Mouse (Mus musculus) CD4-positive, CD25-positive, alpha-beta regulatory T cell, adult 9 weeks (primary cell): Measurements from ENCODE around the gene Ndufa7. TPM values are rescaled to one million over a fixed set of nuclear protein-coding genes. Genes with fewer than 3 reads are reported as not detected.

ENCODE experiments used
- polyA plus RNA-seq: library from polyadenylated mRNA; unstranded; fragments of 100-300 nt; shearing (Covaris generic); gene quantifications from one replicate; pipeline ENCODE4 v1.2.1, GENCODE M21; 2017

Gene Ndufa7
- 422 TPM for polyA plus RNA-seq

DNA sequence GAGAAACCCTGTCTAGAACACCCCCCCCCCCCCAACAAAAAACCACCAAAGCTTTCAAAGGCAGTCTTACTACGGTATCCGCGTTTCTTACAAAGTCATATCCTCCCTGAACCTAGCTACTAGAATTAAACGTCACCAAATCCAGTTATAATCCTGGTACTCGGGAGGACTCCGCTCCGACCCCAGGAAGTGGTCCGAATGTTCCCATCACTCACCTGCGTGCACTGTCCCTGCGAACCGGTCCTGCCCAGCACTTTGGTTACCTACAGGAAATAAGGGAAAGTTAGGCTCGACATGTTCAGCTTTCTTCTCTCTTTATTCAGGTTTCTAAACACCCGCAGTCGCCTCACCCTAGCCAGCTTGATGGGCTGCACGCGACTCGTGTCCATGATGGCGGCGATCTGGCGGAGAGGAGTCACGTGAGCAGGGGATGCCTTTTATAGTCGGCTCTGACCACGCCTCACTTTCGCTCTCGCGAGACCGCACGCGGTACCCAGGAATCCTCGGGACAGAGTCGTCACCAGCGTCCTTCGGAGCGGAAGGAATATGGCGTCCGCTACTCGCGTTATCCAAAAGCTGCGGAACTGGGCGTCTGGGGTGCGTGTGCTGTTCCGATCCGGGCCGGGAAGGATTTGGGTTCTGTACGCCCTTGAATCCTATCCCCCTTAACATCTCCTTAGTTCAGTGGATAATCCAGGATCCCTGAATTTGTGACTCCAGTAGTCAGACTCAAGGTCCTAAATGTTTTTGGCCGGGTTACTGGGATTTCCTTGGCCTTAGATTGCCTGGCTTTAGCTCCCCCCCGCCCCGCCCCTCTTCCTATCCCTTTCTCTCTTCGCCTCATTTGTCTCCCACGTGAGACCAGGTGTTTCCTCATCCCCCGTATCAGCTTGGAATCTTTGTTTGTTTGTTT lies at the start of gene Ndufa7, which contains the start of gene Rps28:
TSS of gene Ndufa7 (plus strand) at position 489 of the 913 bp plus-strand sequence.
TSS of gene Rps28 (minus strand) at position 479 of the 913 bp plus-strand sequence.

DNA sequence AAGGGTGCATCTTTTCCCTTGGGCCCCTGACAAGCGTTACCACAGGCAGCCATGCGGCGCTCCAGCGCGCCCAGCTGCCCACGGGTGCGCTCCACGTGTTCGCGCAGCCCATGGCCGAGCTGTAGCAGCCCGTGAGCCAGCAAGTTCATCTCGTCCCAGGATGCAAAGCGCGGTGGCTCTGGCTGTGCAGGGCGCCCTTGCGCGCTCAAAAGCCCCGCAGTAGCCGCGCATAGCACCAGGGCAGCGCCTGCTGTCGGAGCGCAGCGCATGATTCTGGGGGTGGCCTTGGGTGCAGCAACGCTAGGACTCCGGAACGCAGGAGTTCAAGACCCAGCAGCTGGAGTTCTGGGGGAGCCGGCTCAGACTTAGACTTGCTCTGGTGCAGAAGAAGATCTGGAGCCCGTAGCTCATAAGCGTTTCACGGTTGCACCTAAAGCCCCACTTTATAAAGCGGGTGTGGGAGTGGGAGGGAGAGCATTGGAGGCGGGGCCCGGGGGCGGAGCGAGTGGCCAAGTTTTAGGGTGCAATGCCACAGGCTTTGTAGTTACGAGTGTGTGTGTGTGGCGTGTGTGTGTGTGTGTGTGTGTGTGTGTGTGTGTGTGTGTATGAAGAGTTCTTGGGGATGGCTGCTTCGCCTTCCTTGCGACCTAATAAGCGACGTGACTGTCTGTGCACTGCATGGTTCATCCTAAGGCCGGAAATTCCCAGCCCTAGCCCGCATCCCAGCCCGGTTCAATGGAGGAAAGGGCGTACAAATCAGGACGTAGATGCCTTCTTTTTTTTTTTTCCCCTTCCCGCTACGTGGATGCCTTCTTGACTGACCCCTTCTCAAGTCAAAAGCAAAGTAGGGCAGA lies 43.0 kb upstream of the Ndufa7 start, which contains the start of gene Angptl4:
TSS of gene Angptl4 (minus strand) at position 707 of the 854 bp plus-strand sequence.

DNA sequence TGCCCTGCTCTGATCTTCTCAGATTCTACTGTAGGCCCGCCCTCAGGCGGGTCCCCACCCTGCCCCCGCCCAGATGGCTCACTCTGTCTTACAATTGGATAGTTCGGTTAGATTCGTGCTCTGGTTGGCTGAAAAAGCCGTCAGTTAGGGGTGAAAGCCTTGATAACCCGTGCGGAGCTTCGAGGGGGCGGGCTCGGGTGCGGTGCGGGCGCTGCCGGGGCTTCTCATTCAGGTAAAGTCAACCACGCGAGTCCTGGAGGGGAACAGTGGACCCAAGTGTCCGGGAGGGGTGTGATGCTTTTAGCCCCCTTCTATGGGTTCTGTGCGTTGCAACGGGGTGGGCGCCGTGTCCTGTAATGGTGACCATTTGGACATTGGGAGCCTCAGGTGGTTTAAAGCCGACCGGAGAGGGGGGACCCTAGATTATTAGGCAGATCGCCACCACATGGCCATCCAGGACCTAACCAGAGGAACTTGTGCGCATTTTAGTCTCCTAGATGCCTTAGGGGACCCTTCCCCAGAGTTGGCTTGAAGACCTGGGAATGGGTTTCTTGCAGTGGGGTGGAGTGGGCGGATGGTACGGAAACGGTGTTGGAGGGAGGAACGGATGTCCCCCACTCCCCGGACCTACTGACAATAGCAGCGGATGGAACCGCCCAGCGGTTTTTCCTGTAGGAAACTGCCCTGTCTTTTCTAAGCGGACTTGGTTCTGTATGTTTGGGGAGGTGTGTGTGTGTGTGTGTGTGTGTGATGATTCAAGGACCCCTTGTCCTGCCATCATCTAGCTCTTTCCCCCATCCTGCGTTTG lies 13.8 kb upstream of the Ndufa7 start, which contains the start of gene Kank3:
TSS of gene Kank3 (plus strand) at position 186 of the 808 bp plus-strand sequence.

DNA sequence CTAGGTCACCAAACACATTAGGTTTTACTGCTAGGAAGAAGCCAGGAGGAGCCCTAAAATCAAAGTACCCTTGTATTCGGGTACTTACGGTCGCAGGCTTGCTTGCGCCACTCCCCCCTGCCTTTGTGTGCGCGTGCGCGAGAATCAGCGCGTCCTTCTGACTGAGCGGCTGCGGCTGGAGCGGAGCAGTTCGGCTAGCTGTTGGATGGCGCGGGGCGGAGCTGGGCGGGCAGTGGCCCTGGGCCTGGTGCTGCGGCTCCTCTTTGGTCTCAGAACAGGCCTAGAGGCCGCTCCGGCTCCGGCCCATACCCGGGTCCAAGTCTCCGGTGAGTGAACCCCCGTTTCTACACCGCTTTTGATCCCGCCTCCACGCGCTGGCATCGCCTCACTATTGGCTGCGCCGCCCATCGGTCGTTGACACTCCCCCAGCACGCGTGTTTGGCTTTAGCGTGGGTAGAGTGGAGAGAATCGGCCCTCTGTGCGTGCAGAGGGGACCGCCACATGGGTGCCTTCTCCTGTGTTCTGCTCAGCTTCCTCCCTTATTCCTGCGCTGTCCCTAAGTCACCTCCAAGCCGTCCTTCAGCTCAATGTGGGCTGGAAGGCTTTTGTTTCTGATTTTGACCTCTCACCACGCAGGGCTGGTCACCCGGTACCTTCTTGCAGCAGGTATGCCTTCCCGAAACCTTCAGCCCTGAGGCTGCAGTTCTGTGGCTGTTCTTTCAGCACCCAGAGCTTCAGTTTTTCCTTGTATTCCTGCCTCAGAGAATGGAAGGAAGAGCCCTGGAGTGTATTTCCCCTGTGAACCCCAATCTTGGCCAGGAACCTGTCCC lies 18.8 kb downstream of the Ndufa7 start, which contains the start of gene Cd320:
TSS of gene Cd320 (plus strand) at position 126 of the 830 bp plus-strand sequence.

DNA sequence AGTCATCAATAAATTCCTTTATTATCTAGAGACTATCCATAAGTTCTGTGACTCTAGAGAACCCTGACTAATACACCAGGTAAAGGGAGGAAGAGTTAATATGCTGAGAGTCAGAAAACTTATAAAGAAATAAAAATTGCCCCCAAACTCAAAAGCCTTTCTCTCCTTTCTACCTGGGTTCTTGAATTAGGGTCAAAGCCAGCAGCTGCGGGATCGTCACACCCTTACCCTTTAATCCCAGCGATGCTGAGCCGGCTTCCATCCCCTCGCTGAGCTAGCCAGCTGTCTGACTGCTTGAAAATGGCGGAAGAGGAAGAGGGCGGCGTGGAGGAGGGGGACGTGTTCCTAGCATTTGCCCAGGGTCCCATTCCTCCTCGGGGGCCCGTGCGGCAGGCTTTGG lies 49.2 kb downstream of the Ndufa7 start, which contains the start of gene Gm7029:
TSS of gene Gm7029 (plus strand) at position 301 of the 400 bp plus-strand sequence.

Other genes starting within 250 kb of the Ndufa7 start
- gene Zfp414, start 195.5 kb upstream of the Ndufa7 start, polyA plus RNA-seq = 82.5 TPM
- 2.5 TPM for gene Pram1, start 186.5 kb upstream of the Ndufa7 start, polyA plus RNA-seq
- 352 TPM for gene Hnrnpm, start 137.7 kb upstream of the Ndufa7 start, polyA plus RNA-seq
- 33.3 TPM for gene March2, start 105.9 kb upstream of the Ndufa7 start, polyA plus RNA-seq
- 331 TPM for gene Rab11b, start 64.0 kb upstream of the Ndufa7 start, polyA plus RNA-seq
- gene Angptl4, start 42.7 kb upstream of the Ndufa7 start, polyA plus RNA-seq = 3.4 TPM
- 3.2 TPM for gene Kank3, start 14.1 kb upstream of the Ndufa7 start, polyA plus RNA-seq
- gene Rps28, start within 50 bp of the Ndufa7 start, polyA plus RNA-seq = 1,412 TPM
- gene Cd320, start 18.5 kb downstream of the Ndufa7 start, polyA plus RNA-seq = 26.2 TPM
- not detected for gene Gm7029, start 49.3 kb downstream of the Ndufa7 start, polyA plus RNA-seq
- gene Kifc1, start 66.1 kb downstream of the Ndufa7 start, polyA plus RNA-seq = 5.5 TPM
- 4.0 TPM for gene Platr17, start 80.6 kb downstream of the Ndufa7 start, polyA plus RNA-seq
- 143 TPM for gene Daxx, start 84.8 kb downstream of the Ndufa7 start, polyA plus RNA-seq
- 701 TPM for gene Tapbp, start 91.3 kb downstream of the Ndufa7 start, polyA plus RNA-seq
- gene Zbtb22, start 91.3 kb downstream of the Ndufa7 start, polyA plus RNA-seq = 23.0 TPM
- gene Rgl2, start 105.0 kb downstream of the Ndufa7 start, polyA plus RNA-seq = 107 TPM
- 152 TPM for gene Pfdn6, start 115.8 kb downstream of the Ndufa7 start, polyA plus RNA-seq
- 76.0 TPM for gene Wdr46, start 116.1 kb downstream of the Ndufa7 start, polyA plus RNA-seq
- gene B3galt4, start 126.9 kb downstream of the Ndufa7 start, polyA plus RNA-seq = 46.4 TPM
- gene Vps52, start 131.2 kb downstream of the Ndufa7 start, polyA plus RNA-seq = 90.1 TPM
- 3,509 TPM for gene Rps18, start 131.4 kb downstream of the Ndufa7 start, polyA plus RNA-seq
- 12,738 TPM for gene H2-K1, start 175.8 kb downstream of the Ndufa7 start, polyA plus RNA-seq
- 15.2 TPM for gene Ring1, start 200.1 kb downstream of the Ndufa7 start, polyA plus RNA-seq
- gene H2-Ke6, start 203.5 kb downstream of the Ndufa7 start, polyA plus RNA-seq = 37.9 TPM
- 157 TPM for gene Slc39a7, start 207.1 kb downstream of the Ndufa7 start, polyA plus RNA-seq
- gene Rxrb, start 207.2 kb downstream of the Ndufa7 start, polyA plus RNA-seq = 23.4 TPM
- gene Col11a2, start 214.9 kb downstream of the Ndufa7 start, polyA plus RNA-seq = 2.1 TPM